Mouse (Mus musculus) intestine, postnatal 0 days (tissue): Measurements from ENCODE around the gene Mafk. TPM values are rescaled to one million over a fixed set of nuclear protein-coding genes. Genes with fewer than 3 reads are reported as not detected.

Source experiments
- ATAC-seq: fragments of 200-750 bp; cut with Nextera tagmentation; 2 replicates; pipeline ENCODE4 v1.8.0; 2017; ENCODE audit warnings: mild to moderate bottlenecking, moderate TSS enrichment, moderate library complexity
- H3K27ac ChIP-seq: fragments of 300-500 bp; sonication (generic); 2 replicates; pipeline ENCODE4 v1.5.1; 2014; ENCODE audit warnings: mild to moderate bottlenecking, low read depth, low read length, moderate library complexity
- H3K27me3 ChIP-seq: fragments of 300-500 bp; sonication (generic); replicated peaks from 2 replicates; pipeline ENCODE4 v1.6.1; 2014; ENCODE audit warnings: low read length, mixed read lengths; ENCODE audit not compliant: control insufficient read depth, insufficient read depth
- H3K36me3 ChIP-seq: fragments of 300-500 bp; sonication (generic); 2 replicates; pipeline ENCODE4 v1.6.1; 2014; ENCODE audit warnings: mild to moderate bottlenecking, moderate library complexity; ENCODE audit not compliant: control insufficient read depth, insufficient read depth
- H3K4me1 ChIP-seq: fragments of 300-500 bp; sonication (generic); replicated peaks from 2 replicates; pipeline ENCODE4 v1.6.1; 2014; ENCODE audit warnings: antibody characterized with exemption, low read length, mixed read lengths; ENCODE audit not compliant: control insufficient read depth, insufficient read depth
- H3K4me2 ChIP-seq: fragments of 300-500 bp; sonication (generic); replicated peaks from 2 replicates; pipeline ENCODE4 v1.6.1; 2014; ENCODE audit warnings: low read depth, mild to moderate bottlenecking, moderate library complexity
- H3K4me3 ChIP-seq: fragments of 300-500 bp; sonication (generic); 2 replicates; pipeline ENCODE4 v1.5.1; 2014; ENCODE audit warnings: low read depth, low read length
- H3K9ac ChIP-seq: fragments of 300-500 bp; sonication (generic); 2 replicates; pipeline ENCODE4 v1.6.1; 2014; ENCODE audit warnings: mild to moderate bottlenecking, low read depth, low read length
- H3K9me3 ChIP-seq: fragments of 300-500 bp; sonication (generic); 2 replicates; pipeline ENCODE4 v1.6.1; 2016; ENCODE audit warnings: mixed run types; ENCODE audit not compliant: control insufficient read depth
- CTCF ChIP-seq: sonication (generic); IDR thresholded peaks from 2 replicates; pipeline ENCODE4 v1.5.1; 2016; ENCODE audit warnings: low read depth, mild to moderate bottlenecking, control low read depth, antibody characterized with exemption, moderate library complexity
- WGBS: fragments of 180-500 bp; shearing (Covaris S2); extraction: QIAGEN DNeasy Blood & Tissue Kit; methylation state at CpG from one replicate; pipeline ENCODE4 v1.1.7; 2014; 5-methylcytosine and 5-hydroxymethylcytosine counted together
- polyA plus RNA-seq: library from polyadenylated mRNA; unstranded; fragments of >200 nt; fragmentation: Nextera tagmentation; extraction: Ambion mirVana; gene quantifications from 2 replicates; pipeline ENCODE4 v1.2.1, GENCODE M21; 2015

Gene Mafk
- polyA plus RNA-seq, 1 experiment from 2014 or later: 23.1 TPM

DNA sequence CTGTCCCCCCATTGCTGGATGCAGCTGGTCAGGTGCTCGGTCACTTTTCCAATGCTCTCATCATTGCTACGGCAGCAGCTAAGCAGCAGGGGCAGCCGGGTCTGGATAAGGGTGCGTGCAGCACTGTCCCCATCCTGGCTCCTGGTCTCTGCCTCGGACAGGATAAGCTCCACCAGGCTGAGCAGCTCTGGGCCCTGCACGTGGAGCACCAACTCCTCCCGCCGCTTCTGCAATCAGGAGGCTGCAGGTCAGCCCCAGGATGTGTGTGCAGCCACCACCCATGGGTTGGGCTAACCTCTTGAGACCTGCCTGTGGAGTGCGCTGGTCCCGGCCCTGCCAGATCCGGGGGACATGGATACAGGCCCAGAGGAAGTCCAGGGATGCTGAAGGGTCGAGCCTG, 35.2 kb upstream of the Mafk start:
- H3K4me1 ChIP-seq: no peaks in the 10 kb centered on the region
- H3K4me3 ChIP-seq: no peak overlapping the region
- no peaks in the 10 kb centered on the region for H3K9me3 ChIP-seq
- no peak overlapping the region for H3K4me2 ChIP-seq
- no peak for ATAC-seq
- no peak overlapping the region for H3K27ac ChIP-seq
- no peaks in the 10 kb centered on the region for H3K27me3 ChIP-seq
- H3K36me3 ChIP-seq: peaks cover 88% of the 10 kb centered on the region
- no peak overlapping the region for H3K9ac ChIP-seq
- TF ChIP-seq CTCF: no peak
- 88% methylated on average over 12 of the region's 12 CpGs for WGBS

DNA sequence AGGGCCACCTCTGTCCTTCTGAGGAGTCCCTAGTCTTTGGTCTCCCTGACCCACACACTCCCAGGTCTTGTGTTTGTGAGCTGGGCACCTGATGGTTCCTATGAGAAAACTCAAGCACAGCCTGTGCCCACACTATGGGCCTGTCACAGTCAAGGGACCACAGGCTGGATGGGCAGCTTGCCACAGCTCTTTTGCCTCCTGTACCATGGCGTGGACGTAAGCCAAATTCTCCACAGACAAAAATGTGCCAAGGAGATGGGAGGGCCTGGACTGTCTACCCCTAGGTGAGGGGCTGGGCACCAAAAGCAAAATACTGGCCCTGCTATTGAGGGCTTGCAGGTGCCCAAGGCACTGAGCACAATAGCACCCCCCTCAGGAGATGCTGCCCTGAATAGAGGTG, 34.7 kb upstream of the Mafk start:
- no peak overlapping the region for H3K27ac ChIP-seq
- H3K9ac ChIP-seq: no peak overlapping the region
- no peak overlapping the region for H3K4me2 ChIP-seq
- H3K27me3 ChIP-seq: no peaks in the 10 kb centered on the region
- peaks cover 88% of the 10 kb centered on the region for H3K36me3 ChIP-seq
- WGBS: 94% methylated on average over 2 of the region's 2 CpGs
- no peak for TF ChIP-seq CTCF
- no peak overlapping the region for H3K4me3 ChIP-seq
- no peak for ATAC-seq
- no peaks in the 10 kb centered on the region for H3K9me3 ChIP-seq
- H3K4me1 ChIP-seq: no peaks in the 10 kb centered on the region

DNA sequence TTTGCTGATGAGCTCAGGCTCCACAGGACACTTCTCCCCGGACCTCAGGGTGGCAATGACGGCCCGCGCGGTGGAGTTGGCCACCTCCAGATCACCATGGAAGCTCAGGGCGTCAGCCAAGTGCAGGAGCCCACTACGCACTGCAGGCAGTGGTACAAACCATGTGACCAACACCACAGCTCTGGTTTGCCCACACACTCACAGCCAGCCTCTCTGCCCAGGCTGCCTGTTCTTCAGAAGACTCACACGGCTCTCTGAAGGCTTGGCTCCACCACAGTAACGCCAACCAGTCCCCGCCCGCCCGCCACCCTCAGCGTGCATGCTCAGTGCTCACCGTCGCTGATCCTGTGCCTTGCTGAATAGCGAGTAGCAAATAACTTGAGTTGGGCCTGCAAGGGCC, 33.2 kb upstream of the Mafk start:
- H3K4me2 ChIP-seq: no peak overlapping the region
- no peaks in the 10 kb centered on the region for H3K9me3 ChIP-seq
- ATAC-seq: no peak
- H3K36me3 ChIP-seq: peaks cover 87% of the 10 kb centered on the region
- no peak overlapping the region for H3K4me3 ChIP-seq
- H3K27me3 ChIP-seq: no peaks in the 10 kb centered on the region
- H3K9ac ChIP-seq: no peak overlapping the region
- H3K4me1 ChIP-seq: no peaks in the 10 kb centered on the region
- WGBS: 82% methylated on average over 16 of the region's 16 CpGs
- no peak for TF ChIP-seq CTCF
- H3K27ac ChIP-seq: no peak overlapping the region

DNA sequence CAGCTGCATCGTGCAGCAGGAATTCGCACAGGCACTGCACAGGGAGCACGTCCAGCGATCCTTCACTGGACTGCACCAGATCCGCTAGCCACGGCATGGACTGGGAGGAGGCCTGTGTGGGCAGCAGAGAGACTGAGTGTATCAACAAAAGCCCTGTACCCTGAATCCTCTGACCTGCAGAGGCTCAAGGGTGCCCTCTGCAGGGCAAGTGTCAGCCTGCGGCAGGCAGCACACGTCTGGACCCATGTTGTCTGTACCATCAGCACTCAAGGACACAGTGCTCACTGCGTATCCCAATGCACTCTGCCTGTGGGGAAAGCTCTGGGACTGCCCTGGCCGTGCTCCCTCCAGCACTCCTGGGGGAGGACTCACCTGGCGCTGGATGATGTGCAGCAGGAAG, 27.0 kb upstream of the Mafk start:
- TF ChIP-seq CTCF: peak; percentile 75
- WGBS: 71% methylated on average over 11 of the region's 11 CpGs

DNA sequence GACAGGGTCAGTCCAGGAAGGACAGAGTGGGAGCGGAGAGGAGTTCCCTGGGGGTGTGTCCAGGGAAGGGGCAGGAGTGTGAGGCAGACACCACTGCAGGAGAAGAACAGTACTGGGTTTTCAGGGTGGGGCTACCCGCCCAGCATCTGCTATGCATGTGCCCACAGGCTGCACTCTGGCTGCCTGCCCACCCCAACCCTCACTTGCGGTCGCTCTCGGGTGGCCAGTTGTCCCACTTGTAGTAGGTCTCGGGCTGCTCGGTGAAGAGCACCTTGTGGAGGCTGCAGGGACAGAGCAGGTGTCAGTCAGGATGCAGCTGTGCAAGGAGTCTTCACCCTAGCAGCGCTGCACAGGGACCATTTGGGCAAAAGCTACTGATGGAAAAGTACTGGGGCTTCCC, 23.1 kb upstream of the Mafk start:
- Histone ChIP-seq H3K9me3 (no peaks in the 10 kb centered on the region), H3K4me1 (no peaks in the 10 kb centered on the region), H3K4me3 (no peak overlapping the region), H3K27ac (no peak overlapping the region), H3K36me3 (peaks cover 93% of the 10 kb centered on the region), H3K4me2 (no peak overlapping the region), H3K9ac (no peak overlapping the region), H3K27me3 (no peaks in the 10 kb centered on the region)
- ATAC-seq: no peak
- TF ChIP-seq CTCF: no peak
- WGBS: 90% methylated on average over 8 of the region's 8 CpGs

More for the DNA sequence above, 27.0 kb upstream of the Mafk start:
- no peak for ATAC-seq
- no peaks in the 10 kb centered on the region for H3K4me1 ChIP-seq
- no peak overlapping the region for H3K9ac ChIP-seq
- H3K27me3 ChIP-seq: no peaks in the 10 kb centered on the region
- H3K27ac ChIP-seq: no peak overlapping the region
- peaks cover 94% of the 10 kb centered on the region for H3K36me3 ChIP-seq
- H3K4me3 ChIP-seq: no peak overlapping the region
- H3K9me3 ChIP-seq: no peaks in the 10 kb centered on the region
- H3K4me2 ChIP-seq: no peak overlapping the region

DNA sequence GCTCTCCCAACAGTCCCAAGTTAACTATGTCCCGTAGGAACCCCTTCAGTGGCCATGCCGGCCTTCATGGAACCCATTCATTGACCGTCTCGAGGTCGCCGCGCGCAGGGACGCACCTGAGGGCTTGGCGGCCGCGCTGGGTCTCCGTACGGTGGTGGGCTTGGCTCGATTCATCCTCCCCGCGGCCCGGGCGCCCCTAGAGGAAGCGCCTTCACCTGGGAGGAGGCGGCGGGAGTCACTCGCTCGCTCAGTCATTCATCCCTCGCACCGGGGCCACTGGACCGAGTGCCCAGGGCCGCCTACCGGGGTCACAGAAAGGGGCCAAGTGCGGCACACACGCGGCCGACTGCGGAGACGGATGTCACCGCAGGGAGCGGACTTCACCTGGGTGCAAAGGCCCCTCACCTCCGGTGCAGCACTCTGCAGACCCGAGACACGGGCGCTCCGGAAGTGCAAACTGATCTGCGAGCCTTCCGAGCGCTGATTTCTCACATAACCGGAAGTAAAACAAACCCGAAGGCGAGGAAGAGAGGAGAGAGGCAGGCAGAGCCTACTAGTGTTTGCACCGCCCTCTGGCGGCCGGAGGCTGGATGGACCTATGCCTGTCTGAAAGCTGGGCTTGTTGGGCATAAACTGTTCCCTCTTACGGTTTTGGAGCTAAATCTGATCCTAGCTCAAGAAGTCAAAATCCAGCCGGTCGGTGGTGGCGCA, 15.9 kb upstream of the Mafk start, which contains the start of gene Ints1:
TSS of gene Ints1 (minus strand) at position 459 of the 711 bp plus-strand sequence.
- peak within 1 kb of the TSS; percentile 77 for H3K4me2 ChIP-seq
- H3K27ac ChIP-seq: peak within 1 kb of the TSS; percentile 46; the same call in 1 of the 2 replicates
- ATAC-seq: peak; percentile 80
- peak within 1 kb of the TSS; percentile 76 for H3K4me3 ChIP-seq
- H3K9ac ChIP-seq: peak within 1 kb of the TSS; percentile 80
- no peaks in the 10 kb centered on the region for H3K27me3 ChIP-seq
- H3K4me1 ChIP-seq: 0 out of 2 replicates have a peak, but pooled peaks cover 5% of the 10 kb centered on the region
- H3K36me3 ChIP-seq: peaks cover 30% of the 10 kb centered on the region
- H3K9me3 ChIP-seq: no peaks in the 10 kb centered on the region
- TF ChIP-seq CTCF: peak; percentile 96
- under 1% methylated on average over 55 of the region's 55 CpGs for WGBS
